Mouse (Mus musculus) embryonic fibroblast, embryonic 13.5 days (primary cell): ENCODE measurements at regions not wholly inside any gene's neighbourhood (a gene's known extent, or its start where the extent isn't known, plus 50 kb on each side); places are given as distances from the start of the nearest gene placed in this dataset.

Experiments
- CTCF ChIP-seq: IDR thresholded peaks from 2 replicates; pipeline ENCODE4 v1.5.1; 2011; ENCODE audit warnings: mild to moderate bottlenecking, control low read depth, low read length, moderate library complexity, borderline replicate concordance; ENCODE audit not compliant: insufficient read depth
- POLR2A ChIP-seq: IDR thresholded peaks from 2 replicates; pipeline ENCODE4 v1.6.1; 2011; ENCODE audit warnings: low read depth, mild to moderate bottlenecking, control low read depth, low read length, moderate library complexity

DNA sequence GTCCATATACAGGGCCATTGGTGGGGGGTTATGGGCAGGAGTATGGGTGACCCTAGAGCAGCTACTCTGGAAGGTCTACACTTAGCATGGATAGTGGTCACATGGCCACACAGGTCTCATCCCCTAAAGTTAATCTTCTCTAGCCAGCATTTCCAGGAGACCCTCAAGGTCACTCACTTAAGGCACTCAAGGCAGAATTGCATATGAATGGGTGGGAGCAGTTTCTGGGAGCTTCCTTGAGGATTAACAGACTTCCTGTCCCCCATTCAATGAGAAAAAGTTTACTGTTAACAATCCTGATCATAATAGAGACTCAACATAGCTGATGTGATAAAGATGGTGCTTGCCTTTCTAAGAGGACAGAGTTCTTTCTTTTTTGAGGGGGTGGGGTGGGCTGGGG lies 352.4 kb upstream of the Arhgap42 start:
- TF ChIP-seq CTCF (no peak), POLR2A (no peak)
